In genomic region chr2:93696181-93696641, GRCm38 (mm10) we compare ENCODE assay signal across 9 mouse cellular contexts. TPM values are rescaled to one million over a fixed set of nuclear protein-coding genes. Genes with fewer than 3 reads are reported as not detected.
DNase-seq lines count a peak whose midpoint lies in the region; ATAC-seq and TF ChIP-seq lines count a peak whose summit lies in the region.
"Had no signal": no experiment of that assay in that cellular context is flagged by ENCODE, and none has a peak within 500 bp of the region (broad histone marks: within the 10 kb centered on the region; RNA-seq: fewer than 3 reads in every experiment).

No protein-coding gene starts in this region.

- H3K27me3 ChIP-seq in kidney, embryonic 16.5 days (ENCODE audit: insufficient read depth, low read length), result no peaks in the 10 kb centered on the region
- no peaks in the 10 kb centered on the region for H3K27me3 ChIP-seq in kidney, embryonic 14.5 days (ENCODE audit: control insufficient read depth, insufficient read depth, low read length)
- H3K27me3 ChIP-seq in embryonic facial prominence, embryonic 10.5 days (replicated peaks; ENCODE audit: low read depth, poor library complexity, severe bottlenecking), result no peaks in the 10 kb centered on the region
- no peaks in the 10 kb centered on the region for H3K27me3 ChIP-seq in limb, embryonic 14.5 days (ENCODE audit: control insufficient read depth, insufficient read depth, low read length)
- H3K27me3 ChIP-seq in liver, embryonic 11.5 days (replicated peaks; ENCODE audit: control insufficient read depth, insufficient read depth, low read length), result no peaks in the 10 kb centered on the region
- H3K27me3 ChIP-seq: hindbrain, embryonic 13.5 days had no signal

- no peak overlapping the region for H3K4me2 ChIP-seq in kidney, embryonic 16.5 days (replicated peaks; ENCODE audit: low read depth, low read length)
- H3K4me2 ChIP-seq in kidney, embryonic 14.5 days (replicated peaks; ENCODE audit: low read depth, low read length), result no peak overlapping the region
- peak overlapping the region; percentile 25; the same call in 1 of the 2 replicates for H3K4me2 ChIP-seq in limb, embryonic 14.5 days (replicated peaks; ENCODE audit: low read depth, low read length, severe bottlenecking)
- no peak overlapping the region for H3K4me2 ChIP-seq in liver, embryonic 11.5 days
- H3K4me2 ChIP-seq: hindbrain, embryonic 13.5 days had no signal

- H3K36me3 ChIP-seq in kidney, embryonic 16.5 days (ENCODE audit: insufficient read depth, low read length), result no peaks in the 10 kb centered on the region
- peaks cover 2% of the 10 kb centered on the region; the same call in 1 of the 2 replicates for H3K36me3 ChIP-seq in kidney, embryonic 14.5 days (ENCODE audit: control insufficient read depth, insufficient read depth, low read length)
- peaks cover 10% of the 10 kb centered on the region; the same call in 1 of the 2 replicates for H3K36me3 ChIP-seq in embryonic facial prominence, embryonic 10.5 days (replicated peaks)
- peaks cover 13% of the 10 kb centered on the region for H3K36me3 ChIP-seq in limb, embryonic 14.5 days (ENCODE audit: control insufficient read depth, insufficient read depth, low read length)
- H3K36me3 ChIP-seq in liver, embryonic 11.5 days (ENCODE audit: control insufficient read depth, insufficient read depth, low read length), result no peaks in the 10 kb centered on the region

- no peak overlapping the region for H3K4me3 ChIP-seq in kidney, embryonic 16.5 days (ENCODE audit: low read length)
- no peak overlapping the region for H3K4me3 ChIP-seq in kidney, embryonic 14.5 days (ENCODE audit: low read length)
- H3K4me3 ChIP-seq in embryonic facial prominence, embryonic 10.5 days, result peak overlapping the region; percentile 38
- no peak overlapping the region for H3K4me3 ChIP-seq in limb, embryonic 14.5 days (replicated peaks; ENCODE audit: low read length)
- H3K4me3 ChIP-seq in liver, embryonic 11.5 days (ENCODE audit: low read depth, low read length), result no peak overlapping the region
- H3K4me3 ChIP-seq: hindbrain, embryonic 13.5 days had no signal

- no peak overlapping the region for H3K27ac ChIP-seq in kidney, embryonic 16.5 days (ENCODE audit: low read length)
- H3K27ac ChIP-seq in kidney, embryonic 14.5 days (ENCODE audit: low read depth, low read length), result no peak overlapping the region
- peak overlapping the region; percentile 91 for H3K27ac ChIP-seq in embryonic facial prominence, embryonic 10.5 days (replicated peaks)
- no peak overlapping the region for H3K27ac ChIP-seq in limb, embryonic 14.5 days (replicated peaks; ENCODE audit: low read depth, low read length)
- no peak overlapping the region for H3K27ac ChIP-seq in liver, embryonic 11.5 days (ENCODE audit: low read depth, low read length)
- H3K27ac ChIP-seq: hindbrain, embryonic 13.5 days had no signal

- 52% methylated on average over 10 of the region's 10 CpGs for WGBS in kidney, embryonic 16.5 days
- 56% methylated on average over 10 of the region's 10 CpGs for WGBS in kidney, embryonic 14.5 days
- WGBS in embryonic facial prominence, embryonic 10.5 days, result 12% methylated on average over 10 of the region's 10 CpGs
- 32% methylated on average over 10 of the region's 10 CpGs for WGBS in limb, embryonic 14.5 days
- 31% methylated on average over 10 of the region's 10 CpGs for WGBS in liver, embryonic 11.5 days

- peak; percentile 47 for ATAC-seq in kidney, embryonic 16.5 days (ENCODE audit: low FRiP score, low TSS enrichment)
- no peak for ATAC-seq in kidney, embryonic 14.5 days (ENCODE audit: low FRiP score, low TSS enrichment)
- peak; percentile 5; the same call in 1 of the 2 replicates for ATAC-seq in limb, embryonic 14.5 days (ENCODE audit: low FRiP score, low read depth)
- no peak for ATAC-seq in liver, embryonic 11.5 days (replicated peaks; ENCODE audit: low FRiP score)

- no peaks in the 10 kb centered on the region for H3K9me3 ChIP-seq in kidney, embryonic 16.5 days (ENCODE audit: low read length)
- no peaks in the 10 kb centered on the region for H3K9me3 ChIP-seq in kidney, embryonic 14.5 days (ENCODE audit: control insufficient read depth, low read length)
- H3K9me3 ChIP-seq in embryonic facial prominence, embryonic 10.5 days, result no peaks in the 10 kb centered on the region
- H3K9me3 ChIP-seq in limb, embryonic 14.5 days (ENCODE audit: control insufficient read depth, low read length), result no peaks in the 10 kb centered on the region
- no peaks in the 10 kb centered on the region for H3K9me3 ChIP-seq in liver, embryonic 11.5 days (ENCODE audit: control insufficient read depth, low read length)
- H3K9me3 ChIP-seq: hindbrain, embryonic 13.5 days had no signal

- no peak for TF ChIP-seq POLR2A in limb, embryonic 14.5 days (IDR thresholded peaks at IDR 0.05; ENCODE audit: borderline replicate concordance, extremely low read depth, insufficient read depth, insufficient read length)

- intact Hi-C loops in left cerebral cortex, postnatal 25 days (cut with DNase I), result no loop called here

- H3K4me1 ChIP-seq in kidney, embryonic 16.5 days (ENCODE audit: insufficient read depth, low read length), result peaks cover 14% of the 10 kb centered on the region
- peaks cover 7% of the 10 kb centered on the region for H3K4me1 ChIP-seq in kidney, embryonic 14.5 days (ENCODE audit: control insufficient read depth, insufficient read depth, low read length)
- H3K4me1 ChIP-seq in embryonic facial prominence, embryonic 10.5 days, result peaks cover 62% of the 10 kb centered on the region
- peaks cover 18% of the 10 kb centered on the region for H3K4me1 ChIP-seq in limb, embryonic 14.5 days (ENCODE audit: control insufficient read depth, insufficient read depth, low read length)
- peaks cover 11% of the 10 kb centered on the region for H3K4me1 ChIP-seq in liver, embryonic 11.5 days (replicated peaks; ENCODE audit: control insufficient read depth, insufficient read depth, low read length)

- DNase-seq in ES-CJ7 (ENCODE audit: low read depth, low spot score), result peak; percentile 8
- peak; percentile 75 for DNase-seq in embryonic facial prominence, embryonic 10.5 days (ENCODE audit: low spot score)
- peak; percentile 28 for DNase-seq in limb, embryonic 14.5 days (ENCODE audit: low spot score)
- no peak for DNase-seq in liver, embryonic 11.5 days (ENCODE audit: low spot score)
- DNase-seq in layer of hippocampus, postnatal 10 days (ENCODE audit: low spot score in 2 of 2), result no peak
- no peak for DNase-seq in left cerebral cortex, postnatal 25 days (ENCODE audit: low spot score in 2 of 2)

- no peak overlapping the region for H3K9ac ChIP-seq in kidney, embryonic 16.5 days (replicated peaks; ENCODE audit: low read length)
- no peak overlapping the region for H3K9ac ChIP-seq in kidney, embryonic 14.5 days (ENCODE audit: low read depth, low read length)
- peak overlapping the region; percentile 8; the same call in 1 of the 2 replicates for H3K9ac ChIP-seq in limb, embryonic 14.5 days (ENCODE audit: low read depth, low read length, severe bottlenecking)
- no peak overlapping the region for H3K9ac ChIP-seq in liver, embryonic 11.5 days (ENCODE audit: low read depth, low read length)
- H3K9ac ChIP-seq: hindbrain, embryonic 13.5 days had no signal

RNA-seq across cellular contexts. Expression of gene Alx4, which starts 54.0 kb away (rescaled TPM):
- polyA plus RNA-seq in kidney, embryonic 16.5 days (2015; fragmentation: Nextera tagmentation; extraction: Ambion mirVana), result 0.17 and 0.21 TPM in 2 replicates
- polyA plus RNA-seq in kidney, embryonic 14.5 days (2014; fragmentation: Nextera tagmentation; extraction: Ambion mirVana), result 0.22 and 0.34 TPM in 2 replicates
- 22.4 and 22.7 TPM in 2 replicates for polyA plus RNA-seq in embryonic facial prominence, embryonic 10.5 days (2016; fragmentation: Nextera tagmentation; extraction: Ambion mirVana)
- polyA plus RNA-seq in limb, embryonic 14.5 days (2012; rRNA removed), result 5.8 and 6.0 TPM in 2 replicates
- polyA plus RNA-seq in limb, embryonic 14.5 days (2014; fragmentation: Nextera tagmentation; extraction: Ambion mirVana), result 2.6 and 3.0 TPM in 2 replicates
- polyA plus RNA-seq in liver, embryonic 11.5 days (2014; fragmentation: Nextera tagmentation; extraction: Ambion mirVana), result 0.97 and 1.7 TPM in 2 replicates
- total RNA-seq in layer of hippocampus, postnatal 10 days (2021), result 1 to 10 TPM in 1 of 2 experiments, under 1 TPM in 1; 0.94 to 1.2 TPM
- total RNA-seq in left cerebral cortex, postnatal 25 days (2021), result 1 to 10 TPM; 1.1 to 1.4 TPM

Comparison
In these comparisons a context has a peak if more than half of its experiments do, and no peak if none do; other contexts are left out.
1. ATAC-seq: peak in kidney, embryonic 16.5 days (single experiment) and limb, embryonic 14.5 days (single experiment); none in kidney, embryonic 14.5 days (single experiment) and liver, embryonic 11.5 days (single experiment).
2. DNase-seq: peak in ES-CJ7 (single experiment), embryonic facial prominence, embryonic 10.5 days (single experiment) and limb, embryonic 14.5 days (single experiment); none in liver, embryonic 11.5 days (single experiment), layer of hippocampus, postnatal 10 days (0 of 2) and left cerebral cortex, postnatal 25 days (0 of 2).